Mouse (Mus musculus): ENCODE measurements around the gene Tmem41a.

GRCm38 (mm10) chr16:21905996-21906395 lies 41.4 kb downstream of the Tmem41a start:
- TF ChIP-seq POLR2A (IDR thresholded peaks at IDR 0.05; ENCODE audit: low read depth, low read length) (no peak), CTCF (IDR thresholded peaks at IDR 0.05; ENCODE audit: extremely low read depth, insufficient read depth, insufficient read length, insufficient replicate concordance) (no peak)
